Mouse (Mus musculus) kidney, embryonic 15.5 days (tissue): Measurements from ENCODE around the gene Cald1. TPM values are rescaled to one million over a fixed set of nuclear protein-coding genes. Genes with fewer than 3 reads are reported as not detected.

Experiments used
- ATAC-seq: fragments of 200-750 bp; cut with Nextera tagmentation; replicated peaks from 2 replicates; pipeline ENCODE4 v1.8.0; 2017; ENCODE audit warnings: moderate TSS enrichment; ENCODE audit not compliant: low FRiP score
- H3K27ac ChIP-seq: fragments of 300-500 bp; sonication (generic); 2 replicates; pipeline ENCODE4 v1.5.1; 2015; ENCODE audit warnings: mild to moderate bottlenecking, inconsistent platforms
- H3K27me3 ChIP-seq: fragments of 300-500 bp; sonication (generic); 2 replicates; pipeline ENCODE4 v1.6.1; 2015; ENCODE audit warnings: inconsistent platforms
- H3K36me3 ChIP-seq: fragments of 300-500 bp; sonication (generic); 2 replicates; pipeline ENCODE4 v1.6.1; 2015; ENCODE audit warnings: inconsistent platforms
- H3K4me1 ChIP-seq: fragments of 300-500 bp; sonication (generic); 2 replicates; pipeline ENCODE4 v1.6.1; 2015; ENCODE audit warnings: inconsistent platforms
- H3K4me2 ChIP-seq: fragments of 300-500 bp; sonication (generic); 2 replicates; pipeline ENCODE4 v1.6.1; 2015; ENCODE audit warnings: moderate library complexity, mild to moderate bottlenecking, inconsistent platforms
- H3K4me3 ChIP-seq: fragments of 300-500 bp; sonication (generic); replicated peaks from 2 replicates; pipeline ENCODE4 v1.5.1; 2015; ENCODE audit warnings: mild to moderate bottlenecking, inconsistent platforms
- H3K9ac ChIP-seq: fragments of 300-500 bp; sonication (generic); 2 replicates; pipeline ENCODE4 v1.6.1; 2015; ENCODE audit warnings: mild to moderate bottlenecking, inconsistent platforms
- H3K9me3 ChIP-seq: fragments of 300-500 bp; sonication (generic); replicated peaks from 2 replicates; pipeline ENCODE4 v1.6.1; 2016; ENCODE audit warnings: inconsistent platforms
- WGBS: fragments of 180-500 bp; shearing (Covaris S2); methylation state at CpG from one replicate; pipeline ENCODE4 v1.1.7; 2015; ENCODE audit warnings: mixed read lengths; 5-methylcytosine and 5-hydroxymethylcytosine counted together
- polyA plus RNA-seq: library from polyadenylated mRNA; unstranded; fragments of >200 nt; fragmentation: Nextera tagmentation; extraction: Ambion mirVana; gene quantifications from 2 replicates; pipeline ENCODE4 v1.2.1, GENCODE M21; 2015

The Cald1 gene
- polyA plus RNA-seq, 1 experiment from 2014 or later = 266 TPM

DNA sequence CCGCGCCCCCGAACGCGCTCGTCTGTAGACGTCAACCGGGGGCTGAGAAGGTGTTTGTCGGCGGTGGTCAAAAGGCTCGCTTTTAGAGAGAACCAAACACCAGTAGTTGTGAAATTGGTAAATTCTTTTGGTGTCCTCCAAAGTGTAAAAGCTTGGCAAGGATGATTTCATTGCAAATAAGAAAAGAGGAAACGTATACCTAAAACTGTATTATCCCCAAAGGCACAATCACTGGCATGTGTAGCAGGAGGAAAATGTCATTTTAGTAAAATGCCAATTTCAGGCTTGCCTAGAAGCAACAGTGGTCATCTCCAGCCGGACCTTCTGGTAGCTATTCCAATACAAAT lies 182.6 kb downstream of the Cald1 start:
- peak overlapping the region; percentile 70 for H3K4me3 ChIP-seq
- H3K9ac ChIP-seq = peak overlapping the region; percentile 84
- no peaks in the 10 kb centered on the region for H3K27me3 ChIP-seq
- H3K4me2 ChIP-seq = peak overlapping the region; percentile 86
- 3% methylated on average over 13 of the region's 13 CpGs for WGBS
- H3K9me3 ChIP-seq = no peaks in the 10 kb centered on the region
- peaks cover 5% of the 10 kb centered on the region; the same call in 1 of the 2 replicates for H3K36me3 ChIP-seq
- no peak for ATAC-seq
- H3K4me1 ChIP-seq = peaks cover 4% of the 10 kb centered on the region
- peak overlapping the region; percentile 96 for H3K27ac ChIP-seq

- Histone ChIP-seq H3K4me1 (peaks cover 4% of the 10 kb centered on the region), H3K36me3 (peaks cover 6% of the 10 kb centered on the region; the same call in 1 of the 2 replicates), H3K27ac (no peak overlapping the region), H3K9ac (no peak overlapping the region), H3K4me3 (no peak overlapping the region), H3K9me3 (no peaks in the 10 kb centered on the region), H3K4me2 (no peak overlapping the region), H3K27me3 (no peaks in the 10 kb centered on the region)
- 88% methylated on average over 1 of the region's 1 CpGs for WGBS
- no peak for ATAC-seq
Measured at GRCm38 (mm10) chr6:34782493-34782892, 184.2 kb downstream of the Cald1 start.

- no peak for ATAC-seq
- H3K36me3 ChIP-seq = no peaks in the 10 kb centered on the region
Measured at GRCm38 (mm10) chr6:34796881-34797280, 198.6 kb downstream of the Cald1 start.

DNA sequence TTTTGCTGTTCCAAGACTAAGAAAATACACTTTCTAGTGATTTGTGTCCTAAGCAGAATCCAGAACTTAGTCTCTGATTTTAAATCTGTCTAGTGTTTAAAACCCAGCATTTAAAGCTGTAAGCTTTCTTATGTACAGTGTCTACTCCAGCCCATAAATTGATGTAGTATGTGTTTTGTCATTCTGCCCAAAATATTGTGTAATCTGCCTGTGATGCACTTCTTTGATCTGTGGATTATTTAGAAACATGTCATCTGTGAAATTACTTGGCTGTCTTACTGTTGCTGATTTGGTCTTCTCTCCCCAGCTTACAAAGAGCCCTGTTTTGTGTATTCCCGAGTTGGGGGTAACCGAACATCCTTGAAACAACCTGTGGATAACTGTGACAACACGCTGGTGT lies 199.6 kb downstream of the Cald1 start:
- Histone ChIP-seq H3K36me3 (no peaks in the 10 kb centered on the region), H3K4me2 (no peak overlapping the region), H3K27ac (no peak overlapping the region), H3K4me3 (no peak overlapping the region), H3K9ac (no peak overlapping the region), H3K27me3 (no peaks in the 10 kb centered on the region), H3K4me1 (no peaks in the 10 kb centered on the region), H3K9me3 (no peaks in the 10 kb centered on the region)
- ATAC-seq = no peak
- WGBS = 79% methylated on average over 3 of the region's 3 CpGs

More at GRCm38 (mm10) chr6:34796881-34797280, 198.6 kb downstream of the Cald1 start:
- WGBS = 85% methylated on average over 3 of the region's 3 CpGs
- no peaks in the 10 kb centered on the region for H3K4me1 ChIP-seq
- no peaks in the 10 kb centered on the region for H3K27me3 ChIP-seq
- H3K4me3 ChIP-seq = no peak overlapping the region
- H3K9ac ChIP-seq = no peak overlapping the region
- H3K9me3 ChIP-seq = no peaks in the 10 kb centered on the region
- no peak overlapping the region for H3K27ac ChIP-seq
- no peak overlapping the region for H3K4me2 ChIP-seq

DNA sequence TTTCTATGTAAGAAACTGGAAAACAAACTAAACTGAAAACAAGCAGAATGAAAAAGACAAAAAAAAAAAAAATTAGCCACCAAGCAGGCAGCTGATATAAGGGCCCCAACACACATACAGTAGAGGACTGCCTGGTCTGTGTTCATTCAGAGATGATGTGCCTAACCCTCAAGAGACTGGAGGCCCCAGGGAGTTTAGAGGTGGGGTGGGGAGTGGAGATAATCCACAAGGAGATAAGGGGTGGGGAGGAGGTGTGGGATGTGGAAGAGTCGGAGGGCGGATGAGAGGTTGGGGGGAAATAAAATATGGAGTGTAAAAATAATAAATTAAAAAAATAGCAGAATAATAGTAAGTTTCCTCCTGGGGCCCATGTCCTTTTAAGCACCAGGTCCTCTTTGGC lies 207.3 kb downstream of the Cald1 start:
- no peak overlapping the region for H3K9ac ChIP-seq
- H3K27me3 ChIP-seq = no peaks in the 10 kb centered on the region
- H3K9me3 ChIP-seq = no peaks in the 10 kb centered on the region
- no peaks in the 10 kb centered on the region for H3K36me3 ChIP-seq
- no peak overlapping the region for H3K4me2 ChIP-seq
- no peak for ATAC-seq
- 80% methylated on average over 2 of the region's 2 CpGs for WGBS
- H3K27ac ChIP-seq = no peak overlapping the region
- H3K4me1 ChIP-seq = 0 out of 2 replicates have a peak, but pooled peaks cover 3% of the 10 kb centered on the region
- no peak overlapping the region for H3K4me3 ChIP-seq

- no peak overlapping the region for H3K9ac ChIP-seq
- H3K36me3 ChIP-seq = no peaks in the 10 kb centered on the region
- ATAC-seq = no peak
- H3K4me1 ChIP-seq = no peaks in the 10 kb centered on the region
- no peak overlapping the region for H3K4me3 ChIP-seq
- 93% methylated on average over 4 of the region's 4 CpGs for WGBS
- no peak overlapping the region for H3K4me2 ChIP-seq
- H3K9me3 ChIP-seq = no peaks in the 10 kb centered on the region
- H3K27ac ChIP-seq = no peak overlapping the region
- H3K27me3 ChIP-seq = no peaks in the 10 kb centered on the region
Measured at GRCm38 (mm10) chr6:34810651-34811050, 212.4 kb downstream of the Cald1 start.

DNA sequence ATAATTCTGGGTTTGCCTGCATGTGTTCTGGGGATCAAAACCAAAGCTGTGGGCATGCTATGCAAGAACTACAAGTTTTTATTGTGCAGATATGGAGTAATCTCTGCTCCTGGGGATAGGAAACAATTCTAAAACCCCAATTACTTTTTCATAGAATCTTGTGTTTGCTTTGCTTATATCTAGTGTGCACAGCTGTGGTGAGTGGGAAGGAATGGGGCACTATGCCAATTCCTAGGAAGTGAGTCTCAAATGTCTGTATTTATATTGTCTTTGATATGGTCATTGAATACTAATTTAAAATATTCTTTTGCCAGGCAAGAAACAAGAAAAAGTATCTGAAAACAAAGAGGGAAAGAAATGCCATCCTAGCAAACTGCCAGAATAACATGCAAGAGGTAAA lies 226.1 kb downstream of the Cald1 start:
- no peak for ATAC-seq
- H3K36me3 ChIP-seq = no peaks in the 10 kb centered on the region
- no peak overlapping the region for H3K27ac ChIP-seq
- no peaks in the 10 kb centered on the region for H3K9me3 ChIP-seq
- no peak overlapping the region for H3K4me2 ChIP-seq
- no peaks in the 10 kb centered on the region for H3K4me1 ChIP-seq
- no peaks in the 10 kb centered on the region for H3K27me3 ChIP-seq
- H3K9ac ChIP-seq = no peak overlapping the region
- no peak overlapping the region for H3K4me3 ChIP-seq

Other genes starting within 250 kb of the Cald1 start
- gene Akr1b8, start 244.4 kb upstream of the Cald1 start, polyA plus RNA-seq = 13.2 and 13.9 TPM in 2 replicates
- gene Akr1b10, start 214.3 kb upstream of the Cald1 start, polyA plus RNA-seq = 28.8 and 29.9 TPM in 2 replicates
- 61.8 and 160 TPM in 2 replicates for gene Akr1b7, start 186.2 kb upstream of the Cald1 start, polyA plus RNA-seq
- 43.7 and 45.2 TPM in 2 replicates for gene Bpgm, start 122.3 kb upstream of the Cald1 start, polyA plus RNA-seq
- 6.1 and 6.5 TPM in 2 replicates for gene Agbl3, start 181.9 kb downstream of the Cald1 start, polyA plus RNA-seq